Mouse (Mus musculus) heart, adult 2 months (tissue): Measurements from ENCODE around the gene Rmdn2. TPM values are rescaled to one million over a fixed set of nuclear protein-coding genes. Genes with fewer than 3 reads are reported as not detected.
A peak's percentile ranks its signal among the peaks of the same experiment; 100 is the strongest.

Experiments
- DNase-seq, 2 experiments: peaks; one replicate each; pipeline ENCODE4 v3.0.0; 2021
- H3K27ac ChIP-seq: fragments of 200-600 bp; 2 replicates; pipeline ENCODE4 v1.8.1; 2022
- H3K27me3 ChIP-seq: fragments of 200-500 bp; 2 replicates; pipeline ENCODE4 v1.6.1; 2012; ENCODE audit warnings: mild to moderate bottlenecking, low read length, inconsistent platforms, mixed read lengths; ENCODE audit not compliant: control insufficient read depth, insufficient read depth
- H3K36me3 ChIP-seq: fragments of 200-500 bp; 2 replicates; pipeline ENCODE4 v1.6.1; 2012; ENCODE audit warnings: low read length, inconsistent platforms; ENCODE audit not compliant: control insufficient read depth, insufficient read depth
- H3K4me1 ChIP-seq: fragments of 200-500 bp; 2 replicates; pipeline ENCODE4 v1.6.1; 2011; ENCODE audit warnings: low read length; ENCODE audit not compliant: control insufficient read depth, insufficient read depth
- H3K4me3 ChIP-seq: fragments of 200-600 bp; 2 replicates; pipeline ENCODE4 v1.8.1; 2022
- H3K79me2 ChIP-seq: fragments of 200-500 bp; replicated peaks from 2 replicates; pipeline ENCODE4 v1.6.1; 2012; ENCODE audit warnings: mild to moderate bottlenecking, inconsistent platforms, low read length, moderate library complexity, mixed read lengths; ENCODE audit not compliant: control insufficient read depth, insufficient read depth
- H3K9ac ChIP-seq: fragments of 200-500 bp; 2 replicates; pipeline ENCODE4 v1.6.1; 2012; ENCODE audit warnings: low read depth, mild to moderate bottlenecking, control low read depth, inconsistent platforms, low read length, mixed read lengths
- CTCF ChIP-seq: fragments of 200-600 bp; IDR thresholded peaks from 2 replicates; pipeline ENCODE4 v1.8.1; 2022; ENCODE audit warnings: antibody characterized with exemption, mild to moderate bottlenecking, moderate library complexity
- EP300 ChIP-seq: fragments of 200-500 bp; IDR thresholded peaks from 2 replicates; pipeline ENCODE4 v1.6.1; 2011; ENCODE audit warnings: low read depth, low read length, control low read depth; ENCODE audit not compliant: insufficient read depth
- POLR2A ChIP-seq: fragments of 200-500 bp; IDR thresholded peaks from 2 replicates; pipeline ENCODE4 v1.6.1; 2011; ENCODE audit warnings: mild to moderate bottlenecking, low read depth, low read length, control low read depth; ENCODE audit not compliant: insufficient read depth
- WGBS: fragments of 180-500 bp; shearing (Covaris S2); methylation state at CpG from one replicate; pipeline ENCODE4 v1.1.7; 2018; 5-methylcytosine and 5-hydroxymethylcytosine counted together
- intact Hi-C: fragments of 180-260 bp; cut with DNase I; formaldehyde crosslinking; loops from one replicate; pipeline ENCODE4 v1.15.1; 2025
- polyA plus RNA-seq: library from polyadenylated mRNA; depleted of rRNA; stranded (reverse); fragments of >200 nt; gene quantifications from 2 replicates; pipeline ENCODE4 v1.2.3, GENCODE M21; 2012
- total RNA-seq, 2 experiments: library from RNA; stranded (reverse); gene quantifications; 2 replicates each; pipeline ENCODE4 v1.2.3; 2021

Gene Rmdn2
- total and polyA plus RNA-seq, 3 experiments = 3.5 to 12.5 (median 9.5) TPM

DNA sequence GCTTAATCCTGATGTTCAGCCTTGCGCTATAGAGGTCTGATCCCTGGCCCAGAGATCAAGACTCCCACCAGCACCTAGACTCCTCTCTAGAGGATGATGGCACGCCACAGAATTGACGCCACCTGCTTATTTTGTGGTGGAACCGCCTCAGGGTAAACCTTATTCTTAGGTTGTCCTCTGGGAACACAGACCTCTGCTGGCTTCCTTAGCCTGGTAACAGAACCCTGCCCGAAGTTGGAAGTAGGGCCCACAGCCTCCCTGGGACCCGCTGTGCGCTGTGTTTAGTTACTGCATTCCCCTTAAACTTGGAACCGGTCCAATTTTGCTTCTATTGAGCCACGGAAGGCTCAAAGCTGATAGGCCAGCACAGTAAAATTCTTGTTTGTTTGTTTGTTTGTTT lies 100.9 kb downstream of the Rmdn2 start:
- 25% methylated on average over 9 of the region's 9 CpGs for WGBS
- Histone ChIP-seq H3K79me2 (no peaks in the 10 kb centered on the region), H3K27ac (no peak overlapping the region), H3K4me1 (peaks cover 1% of the 10 kb centered on the region; the same call in 1 of the 2 replicates), H3K27me3 (peaks cover 14% of the 10 kb centered on the region), H3K4me3 (no peak overlapping the region), H3K9ac (no peak overlapping the region), H3K36me3 (no peaks in the 10 kb centered on the region)
- TF ChIP-seq POLR2A (no peak), EP300 (no peak), CTCF (no peak)
- DNase-seq = no peak
- intact Hi-C loops = loop anchor here (5.0 kb wide), 1 partner anchor 605 kb away; no protein-coding TSS in a partner anchor

- 2% methylated on average over 24 of the region's 24 CpGs for WGBS
- intact Hi-C loops = loop anchor here (5.0 kb wide), 1 partner anchor 606 kb away; no protein-coding TSS in a partner anchor
- Histone ChIP-seq H3K36me3 (no peaks in the 10 kb centered on the region), H3K79me2 (no peaks in the 10 kb centered on the region), H3K27ac (peak overlapping the region; percentile 47; the same call in 1 of the 2 replicates), H3K27me3 (peaks cover 14% of the 10 kb centered on the region), H3K9ac (peak overlapping the region; percentile 56), H3K4me1 (peaks cover 1% of the 10 kb centered on the region; the same call in 1 of the 2 replicates), H3K4me3 (peak overlapping the region; percentile 45)
- TF ChIP-seq EP300 (no peak), CTCF (no peak), POLR2A (no peak)
- peak; percentile 11 to 48 for DNase-seq
Observed at GRCm38 (mm10) chr17:79713276-79713642, 101.6 kb downstream of the Rmdn2 start.

GRCm38 (mm10) chr17:79713643-79714367 lies 102.1 kb downstream of the Rmdn2 start:
- TF ChIP-seq POLR2A (0 out of 2 replicates have a peak, but pooled peaks have one; percentile 24), EP300 (no peak), CTCF (no peak)
- Histone ChIP-seq H3K4me1 (peaks cover 1% of the 10 kb centered on the region; the same call in 1 of the 2 replicates), H3K9ac (peak overlapping the region; percentile 56), H3K27ac (peak overlapping the region; percentile 47), H3K4me3 (peak overlapping the region; percentile 45), H3K27me3 (peaks cover 14% of the 10 kb centered on the region), H3K79me2 (no peaks in the 10 kb centered on the region), H3K36me3 (no peaks in the 10 kb centered on the region)
- peak; percentile 49 to 61 for DNase-seq
- intact Hi-C loops = loop anchor here (5.0 kb wide), 1 partner anchor 607 kb away; no protein-coding TSS in a partner anchor
- WGBS = 1% methylated on average over 63 of the region's 63 CpGs

- Histone ChIP-seq H3K27me3 (peaks cover 14% of the 10 kb centered on the region), H3K36me3 (no peaks in the 10 kb centered on the region), H3K4me3 (peak overlapping the region; percentile 45), H3K27ac (peak overlapping the region; percentile 47), H3K9ac (peak overlapping the region; percentile 1; the same call in 1 of the 2 replicates), H3K79me2 (no peaks in the 10 kb centered on the region), H3K4me1 (peaks cover 1% of the 10 kb centered on the region; the same call in 1 of the 2 replicates)
- TF ChIP-seq EP300 (no peak), CTCF (no peak), POLR2A (no peak)
- intact Hi-C loops = loop anchor here (5.0 kb wide), 1 partner anchor 607 kb away; no protein-coding TSS in a partner anchor
- DNase-seq = peak; percentile 12 to 46
- 3% methylated on average over 16 of the region's 16 CpGs for WGBS
Observed at GRCm38 (mm10) chr17:79714368-79714895, 102.8 kb downstream of the Rmdn2 start.

- Histone ChIP-seq H3K27ac (peak within 1 kb of the TSS; percentile 47), H3K9ac (peak within 1 kb of the TSS; percentile 56), H3K79me2 (no peaks in the 10 kb centered on the region), H3K4me1 (peaks cover 1% of the 10 kb centered on the region; the same call in 1 of the 2 replicates), H3K4me3 (peak within 1 kb of the TSS; percentile 45), H3K27me3 (peaks cover 14% of the 10 kb centered on the region), H3K36me3 (no peaks in the 10 kb centered on the region)
- peak; percentile 48 to 58 for DNase-seq
- TF ChIP-seq POLR2A = peak; percentile 72
- TF ChIP-seq CTCF = no peak
- TF ChIP-seq EP300 = no peak; the same call in 1 of the 2 replicates
- intact Hi-C loops = loop anchor here (5.0 kb wide), 2 partner anchors 53 to 608 kb away; no protein-coding TSS in a partner anchor
- 1% methylated on average over 31 of the region's 31 CpGs for WGBS
Observed at GRCm38 (mm10) chr17:79714931-79715637, 103.4 kb downstream of the Rmdn2 start, which contains the start of gene Cyp1b1. Gene Cyp1b1, minus strand, starts transcription at chr17:79715061.
